Mouse (Mus musculus): ENCODE measurements around the gene Zbtb4. TPM values are rescaled to one million over a fixed set of nuclear protein-coding genes. Genes with fewer than 3 reads are reported as not detected.

Gene Zbtb4
- total and polyA plus RNA-seq, 3 experiments = 8.6 to 18.4 (median 13.4) TPM

GRCm38 (mm10) chr11:69804972-69805909, 39.5 kb downstream of the Zbtb4 start, which contains the start of gene Tmem102:
Gene Tmem102, minus strand, starts transcription at chr11:69805624.
- ATAC-seq (ENCODE audit: extremely low read depth, insufficient number of reproducible peaks, low FRiP score, poor library complexity, severe bottlenecking) (no peak), DNase-seq (ENCODE audit: low spot score) (no peak)
- peaks cover 69% of the 10 kb centered on the region for H3K27me3 ChIP-seq (ENCODE audit: insufficient read depth, low read length)
- no peak for TF ChIP-seq TAL1 (conservative IDR thresholded peaks at IDR 0.05; ENCODE audit: low read depth, low read length)
- no peak for TF ChIP-seq POLR2AphosphoS5 (IDR thresholded peaks at IDR 0.05; ENCODE audit: insufficient replicate concordance, low read depth, low read length)
- no peak for TF ChIP-seq GATA2 (IDR thresholded peaks at IDR 0.05; ENCODE audit: borderline replicate concordance, low read depth, low read length)
- TF ChIP-seq CTCF (IDR thresholded peaks at IDR 0.05; ENCODE audit: low read depth, low read length) = no peak
- no peak for TF ChIP-seq GATA1 (IDR thresholded peaks at IDR 0.05; ENCODE audit: borderline replicate concordance, low read length)
- H3K9me3 ChIP-seq (replicated peaks) = no peaks in the 10 kb centered on the region
- H3K4me3 ChIP-seq (ENCODE audit: low read depth, low read length) = no peak within 1 kb of the TSS
- no peaks in the 10 kb centered on the region for H3K36me3 ChIP-seq (replicated peaks)
- peaks cover 40% of the 10 kb centered on the region for H3K4me1 ChIP-seq (ENCODE audit: insufficient read depth, low read depth, low read length)

- Histone ChIP-seq H3K36me3 (replicated peaks) (no peaks in the 10 kb centered on the region), H3K27me3 (ENCODE audit: insufficient read depth, low read length) (peaks cover 68% of the 10 kb centered on the region), H3K9me3 (replicated peaks) (no peaks in the 10 kb centered on the region), H3K4me1 (ENCODE audit: insufficient read depth, low read depth, low read length) (peaks cover 28% of the 10 kb centered on the region), H3K4me3 (ENCODE audit: low read depth, low read length) (no peak overlapping the region)
- TF ChIP-seq GATA2 (IDR thresholded peaks at IDR 0.05; ENCODE audit: borderline replicate concordance, low read depth, low read length) = no peak
- TF ChIP-seq TAL1 (conservative IDR thresholded peaks at IDR 0.05; ENCODE audit: low read depth, low read length) = no peak
- no peak for TF ChIP-seq GATA1 (IDR thresholded peaks at IDR 0.05; ENCODE audit: borderline replicate concordance, low read length)
- TF ChIP-seq CTCF (IDR thresholded peaks at IDR 0.05; ENCODE audit: low read depth, low read length) = no peak
- no peak for TF ChIP-seq POLR2AphosphoS5 (IDR thresholded peaks at IDR 0.05; ENCODE audit: insufficient replicate concordance, low read depth, low read length)
- ATAC-seq (ENCODE audit: extremely low read depth, insufficient number of reproducible peaks, low FRiP score, poor library complexity, severe bottlenecking) = no peak
- no peak for DNase-seq (ENCODE audit: low spot score)
These were observed 40.7 kb downstream of the Zbtb4 start for GRCm38 (mm10) chr11:69806378-69806777.

GRCm38 (mm10) chr11:69807641-69808040, 41.9 kb downstream of the Zbtb4 start:
- Histone ChIP-seq H3K4me1 (ENCODE audit: insufficient read depth, low read depth, low read length) (peaks cover 16% of the 10 kb centered on the region), H3K9me3 (replicated peaks) (no peaks in the 10 kb centered on the region), H3K27me3 (ENCODE audit: insufficient read depth, low read length) (peaks cover 60% of the 10 kb centered on the region), H3K4me3 (ENCODE audit: low read depth, low read length) (no peak overlapping the region), H3K36me3 (replicated peaks) (no peaks in the 10 kb centered on the region)
- DNase-seq (ENCODE audit: low spot score) (no peak), ATAC-seq (ENCODE audit: extremely low read depth, insufficient number of reproducible peaks, low FRiP score, poor library complexity, severe bottlenecking) (no peak)
- TF ChIP-seq GATA1 (IDR thresholded peaks at IDR 0.05; ENCODE audit: borderline replicate concordance, low read length) (no peak), POLR2AphosphoS5 (IDR thresholded peaks at IDR 0.05; ENCODE audit: insufficient replicate concordance, low read depth, low read length) (no peak), GATA2 (IDR thresholded peaks at IDR 0.05; ENCODE audit: borderline replicate concordance, low read depth, low read length) (no peak), CTCF (IDR thresholded peaks at IDR 0.05; ENCODE audit: low read depth, low read length) (no peak)

GRCm38 (mm10) chr11:69810280-69810679, 44.6 kb downstream of the Zbtb4 start:
- H3K27me3 ChIP-seq (ENCODE audit: insufficient read depth, low read length) = peaks cover 53% of the 10 kb centered on the region
- DNase-seq (ENCODE audit: low spot score) (no peak), ATAC-seq (ENCODE audit: extremely low read depth, insufficient number of reproducible peaks, low FRiP score, poor library complexity, severe bottlenecking) (no peak)
- no peak overlapping the region for H3K4me3 ChIP-seq (ENCODE audit: low read depth, low read length)
- no peaks in the 10 kb centered on the region for H3K9me3 ChIP-seq (replicated peaks)
- TF ChIP-seq TAL1 (conservative IDR thresholded peaks at IDR 0.05; ENCODE audit: low read depth, low read length) = no peak
- no peak for TF ChIP-seq GATA2 (IDR thresholded peaks at IDR 0.05; ENCODE audit: borderline replicate concordance, low read depth, low read length)
- TF ChIP-seq CTCF (IDR thresholded peaks at IDR 0.05; ENCODE audit: low read depth, low read length) = no peak
- TF ChIP-seq GATA1 (IDR thresholded peaks at IDR 0.05; ENCODE audit: borderline replicate concordance, low read length) = no peak
- H3K4me1 ChIP-seq (ENCODE audit: insufficient read depth, low read depth, low read length) = no peaks in the 10 kb centered on the region; the same call in 1 of the 2 replicates
- no peaks in the 10 kb centered on the region for H3K36me3 ChIP-seq (replicated peaks)

- ATAC-seq (ENCODE audit: extremely low read depth, insufficient number of reproducible peaks, low FRiP score, poor library complexity, severe bottlenecking) (no peak), DNase-seq (ENCODE audit: low spot score) (no peak)
- no peak within 1 kb of the TSS for H3K4me3 ChIP-seq (ENCODE audit: low read depth, low read length)
- no peaks in the 10 kb centered on the region for H3K36me3 ChIP-seq (replicated peaks)
- TF ChIP-seq POLR2AphosphoS5 (IDR thresholded peaks at IDR 0.05; ENCODE audit: insufficient replicate concordance, low read depth, low read length) (no peak), TAL1 (conservative IDR thresholded peaks at IDR 0.05; ENCODE audit: low read depth, low read length) (no peak), GATA1 (IDR thresholded peaks at IDR 0.05; ENCODE audit: borderline replicate concordance, low read length) (no peak), CTCF (IDR thresholded peaks at IDR 0.05; ENCODE audit: low read depth, low read length) (no peak), GATA2 (IDR thresholded peaks at IDR 0.05; ENCODE audit: borderline replicate concordance, low read depth, low read length) (no peak)
- no peaks in the 10 kb centered on the region for H3K4me1 ChIP-seq (ENCODE audit: insufficient read depth, low read depth, low read length)
- no peaks in the 10 kb centered on the region; the same call in 1 of the 2 replicates for H3K9me3 ChIP-seq (replicated peaks)
- peaks cover 56% of the 10 kb centered on the region for H3K27me3 ChIP-seq (ENCODE audit: insufficient read depth, low read length)
These were observed 49.4 kb downstream of the Zbtb4 start, which contains the start of gene Gm39566 for GRCm38 (mm10) chr11:69815155-69815554. Gene Gm39566, minus strand, starts transcription at chr11:69815298.

- no peaks in the 10 kb centered on the region; the same call in 1 of the 2 replicates for H3K9me3 ChIP-seq (replicated peaks)
- ATAC-seq (ENCODE audit: extremely low read depth, insufficient number of reproducible peaks, low FRiP score, poor library complexity, severe bottlenecking) (no peak), DNase-seq (ENCODE audit: low spot score) (no peak)
- no peaks in the 10 kb centered on the region for H3K4me1 ChIP-seq (ENCODE audit: insufficient read depth, low read depth, low read length)
- no peaks in the 10 kb centered on the region for H3K36me3 ChIP-seq (replicated peaks)
- H3K27me3 ChIP-seq (ENCODE audit: insufficient read depth, low read length) = peaks cover 50% of the 10 kb centered on the region
- H3K4me3 ChIP-seq (ENCODE audit: low read depth, low read length) = no peak overlapping the region
- TF ChIP-seq GATA2 (IDR thresholded peaks at IDR 0.05; ENCODE audit: borderline replicate concordance, low read depth, low read length) (no peak), GATA1 (IDR thresholded peaks at IDR 0.05; ENCODE audit: borderline replicate concordance, low read length) (no peak), CTCF (IDR thresholded peaks at IDR 0.05; ENCODE audit: low read depth, low read length) (no peak), TAL1 (conservative IDR thresholded peaks at IDR 0.05; ENCODE audit: low read depth, low read length) (no peak), POLR2AphosphoS5 (IDR thresholded peaks at IDR 0.05; ENCODE audit: insufficient replicate concordance, low read depth, low read length) (no peak)
These were observed 50.8 kb downstream of the Zbtb4 start for GRCm38 (mm10) chr11:69816520-69816919.
